Mouse (Mus musculus) telencephalon, adult 2 months (tissue): ENCODE measurements around the gene Smc1b.

Experiments
- DNase-seq: peaks from one replicate; pipeline ENCODE4 v3.0.0-alpha.2; 2011; ENCODE audit warnings: low read depth, low spot score

Gene Smc1b

DNA sequence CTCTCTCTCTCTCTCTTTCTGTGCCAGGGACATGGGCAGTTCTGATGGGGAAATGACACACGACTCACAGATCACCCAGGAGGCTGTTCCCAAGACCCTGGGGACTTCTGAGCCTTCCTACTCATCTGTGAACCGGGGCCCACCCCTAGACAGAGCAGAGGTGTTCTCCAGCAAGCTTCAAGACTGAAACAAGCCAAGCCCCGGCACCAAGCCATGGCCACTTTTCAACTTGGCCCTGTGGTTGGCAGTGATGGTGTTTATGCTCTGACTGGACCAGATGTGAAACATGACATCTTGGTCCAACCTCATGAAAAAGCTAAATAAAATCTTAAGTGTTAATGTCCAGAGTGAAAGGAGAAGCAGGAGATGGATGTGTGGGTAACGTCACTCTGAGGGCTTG, 109.6 kb downstream of the Smc1b start:
- no peak for DNase-seq

DNA sequence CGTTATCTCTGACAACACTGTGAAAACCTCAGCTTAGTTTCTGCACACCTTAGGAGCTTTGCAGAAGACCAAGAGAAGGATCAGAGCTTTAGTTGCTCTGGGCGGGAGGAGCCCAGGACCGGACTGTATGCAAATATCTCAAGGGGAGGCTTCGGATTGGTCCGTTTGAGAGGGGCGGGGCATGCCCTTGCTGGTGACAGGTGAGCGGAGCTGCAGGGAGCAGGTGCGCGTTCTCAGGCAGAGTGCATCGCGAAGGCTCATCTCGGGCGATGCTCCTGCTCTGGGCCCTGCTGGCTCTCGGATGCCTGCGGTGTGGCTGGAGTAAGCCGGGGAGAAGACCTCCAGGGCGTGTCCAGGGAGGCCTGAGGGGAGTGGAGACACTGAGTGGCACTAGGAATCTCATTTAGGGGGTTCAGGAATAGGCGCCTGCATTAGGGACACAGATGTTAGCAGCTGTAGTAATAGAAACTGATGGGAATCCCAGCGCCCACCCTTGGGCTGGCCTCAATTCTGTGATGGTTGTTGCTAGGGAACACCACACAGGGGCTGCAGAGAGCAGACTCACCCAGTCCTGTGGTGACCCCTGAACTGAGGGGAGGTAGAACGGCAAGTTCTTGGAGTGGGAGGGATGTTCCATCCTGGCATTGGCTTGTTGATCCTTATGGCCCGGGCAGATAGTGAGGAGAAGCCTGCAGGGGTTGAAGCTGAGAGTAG, 114.7 kb downstream of the Smc1b start, which contains the start of gene Upk3a:
TSS of gene Upk3a (plus strand) at position 191 of the 714 bp plus-strand sequence.
- no peak for DNase-seq

DNA sequence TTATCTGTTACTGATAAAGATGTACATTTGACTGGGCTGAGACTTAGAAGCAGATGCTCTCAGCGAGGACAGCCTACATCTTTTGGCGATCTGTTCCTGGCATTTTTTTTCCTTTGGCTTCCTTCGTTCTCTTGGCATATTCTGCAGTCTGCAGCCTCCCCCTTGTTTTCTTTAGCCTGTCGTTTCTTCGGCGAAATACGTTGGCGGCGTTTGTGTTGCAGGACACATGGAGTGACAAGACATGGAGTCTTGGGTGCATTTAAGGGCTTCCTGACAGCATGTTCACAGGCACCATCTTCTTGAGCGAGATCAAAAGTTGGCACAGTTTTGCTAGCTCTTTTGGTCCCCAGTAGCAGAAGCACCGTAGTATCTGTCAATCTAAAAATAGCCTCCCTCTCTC, 116.0 kb downstream of the Smc1b start:
- peak; percentile 91 for DNase-seq
